Mouse (Mus musculus) kidney, postnatal 0 days (tissue): ENCODE measurements around the gene Arpp19. TPM values are rescaled to one million over a fixed set of nuclear protein-coding genes. Genes with fewer than 3 reads are reported as not detected.
A peak's percentile ranks its signal among the peaks of the same experiment; 100 is the strongest.

Experiments used
- ATAC-seq: fragments of 200-750 bp; cut with Nextera tagmentation; replicated peaks from 2 replicates; pipeline ENCODE4 v1.8.0; 2017; ENCODE audit warnings: low read depth, moderate number of reproducible peaks, moderate TSS enrichment, moderate library complexity; ENCODE audit not compliant: low FRiP score
- DNase-seq: peaks from one replicate; pipeline ENCODE4 v3.0.0-alpha.2; 2016; ENCODE audit warnings: low spot score
- H3K27ac ChIP-seq: fragments of 300-500 bp; sonication (generic); 2 replicates; pipeline ENCODE4 v1.5.1; 2014; ENCODE audit warnings: mild to moderate bottlenecking
- H3K27me3 ChIP-seq: fragments of 300-500 bp; sonication (generic); 2 replicates; pipeline ENCODE4 v1.6.1; 2014; ENCODE audit warnings: low read length, mixed read lengths; ENCODE audit not compliant: insufficient read depth
- H3K36me3 ChIP-seq: fragments of 300-500 bp; sonication (generic); 2 replicates; pipeline ENCODE4 v1.6.1; 2014; ENCODE audit warnings: low read length, mixed read lengths; ENCODE audit not compliant: insufficient read depth
- H3K4me1 ChIP-seq: fragments of 300-500 bp; sonication (generic); replicated peaks from 2 replicates; pipeline ENCODE4 v1.6.1; 2014; ENCODE audit warnings: antibody characterized with exemption, low read length, mixed read lengths; ENCODE audit not compliant: insufficient read depth
- H3K4me2 ChIP-seq: fragments of 300-500 bp; sonication (generic); 2 replicates; pipeline ENCODE4 v1.6.1; 2014; ENCODE audit warnings: mild to moderate bottlenecking, low read length, moderate library complexity, mixed read lengths
- H3K4me3 ChIP-seq: fragments of 300-500 bp; sonication (generic); replicated peaks from 2 replicates; pipeline ENCODE4 v1.5.1; 2014; ENCODE audit warnings: low read depth, low read length
- H3K9ac ChIP-seq: fragments of 300-500 bp; sonication (generic); 2 replicates; pipeline ENCODE4 v1.6.1; 2014; ENCODE audit warnings: low read depth, low read length
- H3K9me3 ChIP-seq: fragments of 300-500 bp; sonication (generic); replicated peaks from 2 replicates; pipeline ENCODE4 v1.6.1; 2016; ENCODE audit warnings: low read length, inconsistent platforms, mixed read lengths
- CTCF ChIP-seq: IDR thresholded peaks from 2 replicates; pipeline ENCODE4 v1.5.1; 2016; ENCODE audit warnings: antibody characterized with exemption, low read depth, mild to moderate bottlenecking, moderate library complexity
- WGBS: fragments of 180-500 bp; shearing (Covaris S2); extraction: QIAGEN DNeasy Blood & Tissue Kit; methylation state at CpG from one replicate; pipeline ENCODE4 v1.1.7; 2014; 5-methylcytosine and 5-hydroxymethylcytosine counted together
- polyA plus RNA-seq: library from polyadenylated mRNA; unstranded; fragments of >200 nt; fragmentation: Nextera tagmentation; extraction: Ambion mirVana; gene quantifications from 2 replicates; pipeline ENCODE4 v1.2.1, GENCODE M21; 2015

Gene Arpp19
- polyA plus RNA-seq, 1 experiment from 2014 or later, result 366 TPM

GRCm38 (mm10) chr9:75087823-75088222, 50.4 kb downstream of the Arpp19 start:
- Histone ChIP-seq H3K36me3 (no peaks in the 10 kb centered on the region), H3K27me3 (no peaks in the 10 kb centered on the region), H3K27ac (no peak overlapping the region), H3K9ac (no peak overlapping the region), H3K4me1 (no peaks in the 10 kb centered on the region), H3K4me2 (no peak overlapping the region), H3K9me3 (no peaks in the 10 kb centered on the region), H3K4me3 (no peak overlapping the region)
- DNase-seq, result no peak
- no peak for ATAC-seq
- TF ChIP-seq CTCF, result no peak
- WGBS, result 54% methylated on average over 2 of the region's 2 CpGs

DNA sequence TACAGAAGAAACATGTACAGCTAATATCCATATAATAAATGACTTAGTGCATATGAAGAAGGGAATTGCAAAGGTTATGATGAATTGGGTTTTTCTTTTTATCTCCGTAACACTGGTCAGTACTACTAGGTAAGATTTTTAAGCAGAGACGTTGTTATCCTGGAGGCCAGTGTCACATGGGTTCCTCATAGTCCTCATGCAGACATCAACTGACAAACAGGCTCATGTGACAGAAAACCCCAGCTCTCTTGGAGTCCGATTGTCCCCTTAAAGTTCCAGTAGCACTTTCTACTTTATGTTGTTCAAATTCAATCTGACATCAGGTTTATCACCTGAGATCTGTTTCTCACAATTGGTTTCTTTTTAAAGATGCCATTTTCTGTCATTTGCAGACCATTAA, 51.9 kb downstream of the Arpp19 start:
- no peaks in the 10 kb centered on the region for H3K36me3 ChIP-seq
- no peaks in the 10 kb centered on the region for H3K9me3 ChIP-seq
- DNase-seq, result no peak
- no peak for ATAC-seq
- no peaks in the 10 kb centered on the region for H3K4me1 ChIP-seq
- no peak overlapping the region for H3K9ac ChIP-seq
- no peak overlapping the region for H3K4me2 ChIP-seq
- no peak for TF ChIP-seq CTCF
- no peak overlapping the region for H3K27ac ChIP-seq
- no peaks in the 10 kb centered on the region for H3K27me3 ChIP-seq
- no peak overlapping the region for H3K4me3 ChIP-seq
- WGBS, result 77% methylated on average over 3 of the region's 3 CpGs

GRCm38 (mm10) chr9:75092134-75092533, 54.7 kb downstream of the Arpp19 start:
- Histone ChIP-seq H3K4me1 (no peaks in the 10 kb centered on the region), H3K36me3 (no peaks in the 10 kb centered on the region), H3K4me2 (no peak overlapping the region), H3K9ac (no peak overlapping the region), H3K4me3 (no peak overlapping the region), H3K9me3 (no peaks in the 10 kb centered on the region), H3K27me3 (no peaks in the 10 kb centered on the region), H3K27ac (no peak overlapping the region)
- DNase-seq (no peak), ATAC-seq (no peak)
- TF ChIP-seq CTCF, result no peak
- 74% methylated on average over 1 of the region's 1 CpGs for WGBS

DNA sequence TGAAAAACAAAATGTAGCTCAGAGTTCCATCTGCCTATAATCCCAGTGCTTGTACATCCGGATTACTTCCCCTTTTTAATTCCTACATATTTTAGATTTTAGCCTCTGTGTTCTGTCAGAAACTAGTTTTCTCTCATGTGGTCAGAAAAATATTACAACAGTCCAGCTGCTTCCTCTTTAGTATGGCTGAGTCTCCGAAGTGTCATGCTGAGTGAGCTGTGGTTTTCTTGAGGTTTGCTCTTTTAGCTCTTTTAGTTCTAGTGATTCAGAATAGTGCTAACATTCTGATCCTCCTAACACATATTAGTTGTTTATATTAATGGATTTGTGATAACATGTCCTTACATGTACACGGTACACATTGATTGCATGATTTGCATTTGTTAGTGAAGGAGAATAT, 57.3 kb downstream of the Arpp19 start:
- H3K36me3 ChIP-seq, result no peaks in the 10 kb centered on the region
- 73% methylated on average over 3 of the region's 3 CpGs for WGBS
- H3K27ac ChIP-seq, result no peak overlapping the region
- peak; percentile 73 for DNase-seq
- no peak overlapping the region for H3K9ac ChIP-seq
- H3K4me1 ChIP-seq, result no peaks in the 10 kb centered on the region
- no peak for ATAC-seq
- H3K4me2 ChIP-seq, result no peak overlapping the region
- H3K4me3 ChIP-seq, result no peak overlapping the region
- H3K9me3 ChIP-seq, result no peaks in the 10 kb centered on the region
- no peaks in the 10 kb centered on the region for H3K27me3 ChIP-seq
- no peak for TF ChIP-seq CTCF

DNA sequence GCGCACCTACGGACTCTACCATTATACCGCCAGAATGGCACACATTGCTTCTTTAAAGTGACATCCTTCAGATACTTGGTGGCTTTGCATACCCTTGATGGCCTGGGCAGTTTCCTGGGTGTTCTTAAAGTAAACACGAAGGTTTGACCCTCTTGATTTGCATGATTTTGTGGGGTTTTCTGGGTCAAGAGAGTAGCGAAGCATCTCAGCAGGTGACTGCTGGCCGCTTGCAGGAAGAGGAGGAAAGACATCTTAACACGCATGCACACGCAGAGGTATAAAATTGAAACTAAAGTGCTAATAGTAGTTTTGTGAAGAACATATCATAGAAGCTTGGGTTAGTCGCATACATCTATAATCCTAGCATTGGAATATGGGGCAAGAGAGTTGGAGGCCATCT, 61.5 kb downstream of the Arpp19 start:
- Histone ChIP-seq H3K9ac (no peak overlapping the region), H3K27me3 (no peaks in the 10 kb centered on the region), H3K27ac (no peak overlapping the region), H3K4me1 (no peaks in the 10 kb centered on the region), H3K36me3 (no peaks in the 10 kb centered on the region), H3K4me2 (no peak overlapping the region), H3K4me3 (no peak overlapping the region), H3K9me3 (no peaks in the 10 kb centered on the region)
- ATAC-seq, result no peak
- WGBS, result 96% methylated on average over 9 of the region's 9 CpGs
- TF ChIP-seq CTCF, result no peak
- no peak for DNase-seq

DNA sequence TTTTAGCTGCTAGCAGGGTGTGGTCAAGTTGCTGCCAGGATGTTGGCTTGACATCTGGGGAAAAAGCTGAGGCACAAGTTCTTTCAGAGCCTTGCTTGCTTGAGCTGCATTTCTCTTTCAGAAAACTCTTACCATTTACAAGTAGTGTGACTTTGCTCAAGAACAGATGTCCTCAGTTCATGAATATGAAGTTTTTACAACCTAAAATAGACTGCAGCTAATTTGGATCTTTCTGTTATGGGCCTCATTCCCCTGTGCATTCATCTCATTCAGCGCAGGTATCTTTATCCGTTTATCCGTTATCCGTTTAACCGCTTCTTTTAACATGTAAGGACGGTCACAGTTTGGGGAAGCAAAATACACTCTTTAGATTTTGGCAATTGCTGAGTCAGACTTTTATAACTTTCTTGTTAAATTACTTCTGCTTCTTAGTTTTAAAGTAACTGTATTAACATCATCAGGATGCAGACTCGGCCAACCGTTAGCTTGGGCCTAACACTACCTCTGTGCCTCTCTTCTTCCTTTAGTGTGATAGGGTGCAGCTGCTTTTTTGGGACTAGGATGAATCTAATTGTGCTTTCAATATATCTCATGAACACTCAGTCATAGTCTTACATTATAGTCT, 62.9 kb downstream of the Arpp19 start:
- H3K9ac ChIP-seq, result no peak overlapping the region
- no peak overlapping the region for H3K27ac ChIP-seq
- 85% methylated on average over 8 of the region's 8 CpGs for WGBS
- no peaks in the 10 kb centered on the region for H3K9me3 ChIP-seq
- H3K4me1 ChIP-seq, result no peaks in the 10 kb centered on the region
- H3K27me3 ChIP-seq, result no peaks in the 10 kb centered on the region
- no peaks in the 10 kb centered on the region for H3K36me3 ChIP-seq
- no peak overlapping the region for H3K4me3 ChIP-seq
- H3K4me2 ChIP-seq, result no peak overlapping the region
- ATAC-seq (no peak), DNase-seq (no peak)
- no peak for TF ChIP-seq CTCF

- no peaks in the 10 kb centered on the region for H3K27me3 ChIP-seq
- no peak for TF ChIP-seq CTCF
- H3K9me3 ChIP-seq, result no peaks in the 10 kb centered on the region
- H3K4me1 ChIP-seq, result no peaks in the 10 kb centered on the region
- DNase-seq (no peak), ATAC-seq (no peak)
- H3K36me3 ChIP-seq, result no peaks in the 10 kb centered on the region
- H3K4me3 ChIP-seq, result no peak overlapping the region
- H3K9ac ChIP-seq, result no peak overlapping the region
- H3K27ac ChIP-seq, result no peak overlapping the region
- no peak overlapping the region for H3K4me2 ChIP-seq
Measured at GRCm38 (mm10) chr9:75102131-75102530, 64.7 kb downstream of the Arpp19 start.

Other genes with a start within 250 kb of the Arpp19 start
- gene Onecut1, start 175.7 kb upstream of the Arpp19 start, polyA plus RNA-seq, result not detected in 2 replicates
- gene Fam214a, start 84.7 kb upstream of the Arpp19 start, polyA plus RNA-seq, result 15.4 and 15.7 TPM in 2 replicates
- gene Myo5a, start 33.4 kb downstream of the Arpp19 start, polyA plus RNA-seq, result 11.8 and 13.5 TPM in 2 replicates
- gene Myo5c, start 194.4 kb downstream of the Arpp19 start, polyA plus RNA-seq, result 2.4 and 3.5 TPM in 2 replicates